Mouse (Mus musculus) bone marrow macrophage, adult 2 months (primary cell): ENCODE results near the gene Adamts17.

Experiments
- CTCF ChIP-seq: IDR thresholded peaks from 2 replicates; pipeline ENCODE4 v1.5.1; 2012; ENCODE audit warnings: low read depth, mild to moderate bottlenecking, low read length, moderate library complexity
- POLR2A ChIP-seq: IDR thresholded peaks from 2 replicates; pipeline ENCODE4 v1.6.1; 2012; ENCODE audit warnings: mild to moderate bottlenecking, low read depth, low read length, borderline replicate concordance

DNA sequence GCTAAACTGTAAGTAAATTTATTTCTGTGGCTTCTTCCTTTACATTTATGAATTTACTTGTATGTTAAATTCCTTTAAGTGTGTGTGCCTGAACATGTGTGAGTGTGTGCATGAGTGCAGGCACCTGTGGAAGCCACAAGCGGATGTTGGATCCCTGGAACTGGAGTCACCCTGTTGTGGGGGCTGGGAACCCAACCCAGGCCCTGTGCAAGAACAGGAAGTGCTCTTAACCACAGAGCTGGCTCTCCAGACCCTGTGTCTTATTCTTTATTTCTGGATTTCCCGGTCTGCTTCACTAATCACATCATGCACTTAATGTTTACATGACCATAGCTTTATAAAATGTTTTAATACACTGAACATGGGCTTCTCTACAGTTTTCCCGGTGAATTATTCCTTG is 180.4 kb downstream of the Adamts17 start:
- TF ChIP-seq POLR2A = no peak
- TF ChIP-seq CTCF = no peak
